Mouse (Mus musculus) erythroblast, embryonic 14.5 days (primary cell): ENCODE measurements around the gene Tango6. TPM values are rescaled to one million over a fixed set of nuclear protein-coding genes. Genes with fewer than 3 reads are reported as not detected.
A peak's percentile ranks its signal among the peaks of the same experiment; 100 is the strongest.

Experiments used
- H3K27me3 ChIP-seq: 2 replicates; pipeline ENCODE4 v1.6.1; 2012; ENCODE audit warnings: inconsistent platforms; ENCODE audit not compliant: control insufficient read depth
- H3K36me3 ChIP-seq: 2 replicates; pipeline ENCODE4 v1.6.1; 2012; ENCODE audit warnings: mild to moderate bottlenecking, inconsistent platforms; ENCODE audit not compliant: control insufficient read depth
- H3K4me1 ChIP-seq: 2 replicates; pipeline ENCODE4 v1.6.1; 2012; ENCODE audit warnings: inconsistent platforms; ENCODE audit not compliant: control insufficient read depth
- H3K4me3 ChIP-seq: replicated peaks from 2 replicates; pipeline ENCODE3; 2012; ENCODE audit warnings: moderate library complexity, mild to moderate bottlenecking, inconsistent platforms
- H3K9me3 ChIP-seq: 2 replicates; pipeline ENCODE4 v1.6.1; 2012; ENCODE audit warnings: low read length, inconsistent platforms, mixed read lengths; ENCODE audit not compliant: control insufficient read depth
- GATA1 ChIP-seq: IDR thresholded peaks from 2 replicates; pipeline ENCODE4 v1.6.1; 2012; ENCODE audit warnings: low read length, inconsistent platforms, mixed read lengths
- TAL1 ChIP-seq: IDR thresholded peaks from 3 replicates; pipeline ENCODE4 v1.6.1; 2012; ENCODE audit warnings: low read length, inconsistent platforms, mixed read lengths
- polyA plus RNA-seq: library from polyadenylated mRNA; stranded (reverse); fragments of >175 nt; gene quantifications from 2 replicates; pipeline ENCODE4 v1.2.3, GENCODE M21; 2012

Gene Tango6
- polyA plus RNA-seq, 1 experiment, result 0.05 TPM

GRCm38 (mm10) chr8:106888803-106889202 is 205.9 kb downstream of the Tango6 start:
- Histone ChIP-seq H3K9me3 (no peaks in the 10 kb centered on the region), H3K4me1 (peaks cover 18% of the 10 kb centered on the region), H3K4me3 (no peak overlapping the region), H3K36me3 (peaks cover 46% of the 10 kb centered on the region), H3K27me3 (no peaks in the 10 kb centered on the region)
- no peak for TF ChIP-seq GATA1

DNA sequence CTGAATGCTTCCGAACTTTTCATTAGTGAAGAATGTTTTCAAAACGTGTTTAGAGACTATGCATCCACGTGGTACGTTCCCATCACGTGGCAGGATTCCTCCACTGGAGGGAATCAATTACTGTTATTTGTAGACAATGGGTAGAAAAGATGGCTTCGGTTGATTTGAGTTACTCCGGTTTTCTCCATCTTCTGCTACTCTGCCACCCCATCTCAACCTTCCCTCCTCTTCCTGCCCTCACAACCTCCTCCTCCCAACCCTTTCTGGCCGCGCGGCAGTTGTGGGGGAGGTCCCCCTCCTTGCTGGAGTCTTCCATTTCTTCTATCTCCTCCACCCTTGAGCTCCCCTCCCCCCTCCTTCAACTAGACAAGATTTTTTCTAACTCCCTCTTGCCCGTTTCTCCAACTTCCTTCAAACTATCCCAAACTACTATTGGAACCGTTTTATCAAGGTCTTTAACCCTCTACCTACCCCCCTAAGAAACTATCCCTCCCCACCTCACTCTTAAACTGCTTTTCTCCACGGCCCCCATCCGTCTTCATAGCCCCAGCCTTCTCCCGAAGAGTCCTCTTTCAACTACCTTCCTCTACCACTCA is 209.4 kb downstream of the Tango6 start:
- Histone ChIP-seq H3K27me3 (no peaks in the 10 kb centered on the region), H3K36me3 (peaks cover 38% of the 10 kb centered on the region), H3K4me1 (peaks cover 32% of the 10 kb centered on the region), H3K9me3 (no peaks in the 10 kb centered on the region), H3K4me3 (peak overlapping the region; percentile 96)
- TF ChIP-seq TAL1, result no peak
- no peak for TF ChIP-seq GATA1

- H3K27me3 ChIP-seq, result no peaks in the 10 kb centered on the region
- H3K4me1 ChIP-seq, result peaks cover 32% of the 10 kb centered on the region
- H3K9me3 ChIP-seq, result no peaks in the 10 kb centered on the region
- no peak for TF ChIP-seq TAL1
- peak overlapping the region; percentile 96 for H3K4me3 ChIP-seq
- H3K36me3 ChIP-seq, result peaks cover 43% of the 10 kb centered on the region
These were observed 210.1 kb downstream of the Tango6 start for GRCm38 (mm10) chr8:106892806-106893451.

DNA sequence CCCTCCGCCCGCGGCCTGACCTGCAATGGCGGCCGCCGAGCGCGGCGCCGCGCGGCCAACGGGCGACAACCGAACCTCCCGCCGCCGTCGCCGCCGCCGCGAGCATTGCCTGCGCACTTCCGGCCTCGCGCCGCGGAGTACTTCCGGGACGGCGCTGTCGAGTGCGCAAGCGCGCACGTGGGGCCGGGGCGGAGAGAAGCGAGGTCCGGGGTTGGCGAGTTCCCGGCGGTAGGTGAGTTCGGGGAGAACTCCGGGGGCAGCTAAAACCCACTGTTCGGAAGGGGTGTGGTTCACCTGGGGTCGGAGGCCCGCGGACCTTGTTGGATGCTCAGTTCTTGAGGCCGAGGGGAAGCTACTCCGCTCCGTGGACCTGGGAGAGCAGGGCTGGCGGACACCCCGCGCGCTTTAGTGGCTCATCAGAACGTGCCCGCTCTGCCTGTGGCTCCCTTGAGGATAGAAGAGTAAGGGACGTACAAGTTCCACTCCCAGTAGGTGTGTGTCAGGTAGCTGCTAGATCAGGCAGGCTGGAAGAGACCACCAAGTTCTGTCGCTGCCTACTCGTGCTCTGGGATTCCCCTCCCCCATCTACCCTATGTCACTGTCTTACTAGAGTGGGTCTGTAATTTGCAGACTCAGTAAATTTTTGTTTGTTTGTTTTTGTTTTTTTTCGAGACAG is 210.8 kb downstream of the Tango6 start, which contains the start of gene Utp4:
TSS of gene Utp4 (plus strand) at position 156 of the 676 bp plus-strand sequence.
- no peaks in the 10 kb centered on the region for H3K27me3 ChIP-seq
- H3K9me3 ChIP-seq, result no peaks in the 10 kb centered on the region
- peaks cover 47% of the 10 kb centered on the region for H3K36me3 ChIP-seq
- peak within 1 kb of the TSS; percentile 96 for H3K4me3 ChIP-seq
- peaks cover 32% of the 10 kb centered on the region for H3K4me1 ChIP-seq
- TF ChIP-seq TAL1 (no peak), GATA1 (no peak)

DNA sequence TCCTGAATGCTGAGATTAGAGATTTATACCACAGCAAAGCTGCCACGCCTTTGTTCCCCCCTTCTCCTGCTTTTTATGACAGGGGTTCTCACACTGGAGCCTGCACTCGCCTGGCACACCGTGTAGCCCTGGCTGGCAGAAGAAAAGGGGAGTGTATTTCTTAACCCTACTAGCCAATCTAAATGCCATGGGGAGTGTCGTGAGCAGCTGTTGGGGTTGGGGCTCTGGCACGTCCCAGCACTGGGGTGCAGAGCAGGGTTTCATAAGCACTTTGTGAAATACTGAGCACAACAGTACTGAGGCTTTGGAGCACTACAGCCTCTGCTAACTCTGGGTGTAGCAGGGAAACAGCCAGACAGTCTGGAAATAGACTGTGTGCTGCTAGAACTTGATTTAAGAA is 216.6 kb downstream of the Tango6 start:
- no peak for TF ChIP-seq GATA1
- TF ChIP-seq TAL1, result no peak
- Histone ChIP-seq H3K4me3 (no peak overlapping the region), H3K9me3 (no peaks in the 10 kb centered on the region), H3K36me3 (peaks cover 94% of the 10 kb centered on the region), H3K4me1 (peaks cover 8% of the 10 kb centered on the region), H3K27me3 (no peaks in the 10 kb centered on the region)

Other genes with a start within 250 kb of the Tango6 start
- not detected in 2 replicates for gene 6030452D12Rik, start 182.5 kb upstream of the Tango6 start, polyA plus RNA-seq
- 0.02 TPM in 1 of 2 replicates, not detected in the other for gene Cdh3, start 172.2 kb upstream of the Tango6 start, polyA plus RNA-seq
- 1.6 and 2.0 TPM in 2 replicates for gene Gm10073, start 109.6 kb upstream of the Tango6 start, polyA plus RNA-seq
- 0.01 TPM in 1 of 2 replicates, not detected in the other for gene Cdh1, start 79.7 kb upstream of the Tango6 start, polyA plus RNA-seq
- not detected in 2 replicates for gene Has3, start 187.2 kb downstream of the Tango6 start, polyA plus RNA-seq
- gene Utp4, start 210.6 kb downstream of the Tango6 start, polyA plus RNA-seq, result 0.25 and 0.27 TPM in 2 replicates